Mouse (Mus musculus) bone marrow macrophage, adult 2 months (primary cell): ENCODE results near the gene Prss45. TPM values are rescaled to one million over a fixed set of nuclear protein-coding genes. Genes with fewer than 3 reads are reported as not detected.
A peak's percentile ranks its signal among the peaks of the same experiment; 100 is the strongest.

ENCODE experiments used
- H3K27ac ChIP-seq: 2 replicates; pipeline ENCODE4 v1.5.1; 2012; ENCODE audit warnings: low read depth, low read length; ENCODE audit not compliant: insufficient read depth
- H3K4me1 ChIP-seq: 2 replicates; pipeline ENCODE4 v1.6.1; 2012; ENCODE audit warnings: low read length; ENCODE audit not compliant: control insufficient read depth, insufficient read depth
- H3K4me3 ChIP-seq: 2 replicates; pipeline ENCODE4 v1.5.1; 2012; ENCODE audit warnings: mild to moderate bottlenecking, low read length, moderate library complexity; ENCODE audit not compliant: insufficient read depth
- CTCF ChIP-seq: IDR thresholded peaks from 2 replicates; pipeline ENCODE4 v1.5.1; 2012; ENCODE audit warnings: low read depth, mild to moderate bottlenecking, low read length, moderate library complexity
- POLR2A ChIP-seq: IDR thresholded peaks from 2 replicates; pipeline ENCODE4 v1.6.1; 2012; ENCODE audit warnings: mild to moderate bottlenecking, low read depth, low read length, borderline replicate concordance
- polyA plus RNA-seq: library from polyadenylated mRNA; stranded (reverse); fragments of >200 nt; gene quantifications from 2 replicates; pipeline ENCODE4 v1.2.4, GENCODE M21; 2012; ENCODE audit not compliant: missing spikeins, insufficient read depth, insufficient read length

Gene Prss45
- polyA plus RNA-seq, 1 experiment, result not detected

DNA sequence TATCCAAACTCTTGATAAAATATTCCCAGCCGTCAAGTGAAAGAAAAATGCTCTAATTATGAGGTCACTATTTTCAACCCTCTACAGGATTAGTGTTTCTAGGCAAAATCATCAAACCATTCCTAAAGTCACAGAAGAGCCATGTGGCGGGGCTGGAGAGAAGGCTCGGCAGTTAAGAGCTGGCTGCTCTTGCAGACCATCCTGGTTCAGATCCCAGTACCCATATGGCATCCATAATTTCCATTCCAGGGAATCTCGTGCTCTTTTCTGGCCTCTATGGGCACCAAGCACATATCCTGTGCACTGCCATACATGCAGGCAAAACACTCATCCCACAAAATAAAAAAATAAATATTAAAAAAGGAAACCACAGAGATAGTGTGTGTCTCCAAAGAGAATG lies 9.0 kb upstream of the Prss45 start:
- peak overlapping the region; percentile 69 for H3K27ac ChIP-seq
- TF ChIP-seq CTCF, result no peak
- no peak for TF ChIP-seq POLR2A
- H3K4me3 ChIP-seq, result no peak overlapping the region
- peaks cover 7% of the 10 kb centered on the region for H3K4me1 ChIP-seq

- TF ChIP-seq POLR2A, result no peak
- TF ChIP-seq CTCF, result no peak
- Histone ChIP-seq H3K4me1 (peaks cover 7% of the 10 kb centered on the region), H3K27ac (peak overlapping the region; percentile 69), H3K4me3 (peak overlapping the region; percentile 30; the same call in 1 of the 2 replicates)
Measured at GRCm38 (mm10) chr9:110825832-110826231, 8.6 kb upstream of the Prss45 start.

- peak within 1 kb of the TSS; percentile 30; the same call in 1 of the 2 replicates for H3K4me3 ChIP-seq
- H3K27ac ChIP-seq, result peak within 1 kb of the TSS; percentile 69
- peaks cover 7% of the 10 kb centered on the region for H3K4me1 ChIP-seq
- TF ChIP-seq POLR2A (no peak), CTCF (no peak)
Measured at GRCm38 (mm10) chr9:110826390-110826789, 8.0 kb upstream of the Prss45 start, which contains the start of gene Prss43. TSS of gene Prss43 (plus strand) at chr9:110826690.

GRCm38 (mm10) chr9:110833021-110833420 lies 1.4 kb upstream of the Prss45 start:
- TF ChIP-seq CTCF (no peak), POLR2A (no peak)
- no peak overlapping the region for H3K27ac ChIP-seq
- H3K4me1 ChIP-seq, result peaks cover 2% of the 10 kb centered on the region; the same call in 1 of the 2 replicates
- H3K4me3 ChIP-seq, result no peak overlapping the region

- no peak overlapping the region for H3K27ac ChIP-seq
- no peak for TF ChIP-seq CTCF
- TF ChIP-seq POLR2A, result no peak
Measured at GRCm38 (mm10) chr9:110834961-110835360, 573 bp downstream of the Prss45 start.

DNA sequence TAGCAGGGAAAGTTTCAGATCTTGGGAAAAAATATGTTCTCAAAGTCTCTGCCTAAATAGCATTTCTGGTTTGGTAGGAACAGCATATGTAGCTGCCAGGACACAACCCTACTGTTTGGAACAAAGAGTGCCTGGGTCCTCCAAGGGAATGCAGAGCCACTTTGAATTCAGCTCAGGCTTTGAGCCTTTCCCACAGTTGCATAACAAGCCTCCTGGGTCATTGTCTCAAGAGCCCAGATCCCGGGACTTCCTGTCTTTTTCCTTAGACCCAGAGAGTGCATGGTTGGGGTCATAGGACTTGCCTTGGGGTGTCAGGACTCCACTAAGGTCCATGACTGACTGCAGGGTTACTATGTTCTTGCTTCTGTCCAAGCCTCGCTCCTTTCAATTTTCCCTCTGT lies 1.7 kb downstream of the Prss45 start:
- TF ChIP-seq CTCF (no peak), POLR2A (no peak)
- no peak overlapping the region for H3K4me3 ChIP-seq
- H3K27ac ChIP-seq, result no peak overlapping the region
- H3K4me1 ChIP-seq, result peaks cover 22% of the 10 kb centered on the region

More at GRCm38 (mm10) chr9:110834961-110835360, 573 bp downstream of the Prss45 start:
- Histone ChIP-seq H3K4me3 (no peak overlapping the region), H3K4me1 (peaks cover 11% of the 10 kb centered on the region)

- Histone ChIP-seq H3K27ac (peak overlapping the region; percentile 95), H3K4me1 (peaks cover 36% of the 10 kb centered on the region), H3K4me3 (no peak overlapping the region)
- TF ChIP-seq CTCF, result no peak
- TF ChIP-seq POLR2A, result no peak
Measured at GRCm38 (mm10) chr9:110840905-110841304, 6.5 kb downstream of the Prss45 start.

DNA sequence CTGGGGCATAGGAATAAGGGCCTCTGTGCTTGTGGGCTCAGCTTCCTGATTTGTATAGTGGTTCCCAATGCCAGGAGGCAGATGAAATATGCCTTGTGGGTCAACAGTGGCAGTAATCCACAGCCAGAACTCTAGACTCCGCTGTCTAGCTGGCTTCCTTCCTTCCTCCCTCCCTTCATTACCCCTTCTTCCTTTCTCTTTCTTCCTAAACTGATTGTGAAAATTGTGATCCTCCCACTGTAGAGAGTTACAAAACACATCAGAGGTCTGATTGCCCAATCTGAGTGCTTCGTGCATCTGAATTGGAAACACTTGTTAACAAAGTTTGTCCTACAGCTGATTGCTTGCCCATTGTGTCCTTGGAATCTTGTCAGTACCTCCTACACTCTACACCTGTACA lies 7.0 kb downstream of the Prss45 start:
- H3K4me3 ChIP-seq, result no peak overlapping the region
- TF ChIP-seq CTCF (no peak), POLR2A (no peak)
- H3K27ac ChIP-seq, result peak overlapping the region; percentile 95
- peaks cover 34% of the 10 kb centered on the region for H3K4me1 ChIP-seq

DNA sequence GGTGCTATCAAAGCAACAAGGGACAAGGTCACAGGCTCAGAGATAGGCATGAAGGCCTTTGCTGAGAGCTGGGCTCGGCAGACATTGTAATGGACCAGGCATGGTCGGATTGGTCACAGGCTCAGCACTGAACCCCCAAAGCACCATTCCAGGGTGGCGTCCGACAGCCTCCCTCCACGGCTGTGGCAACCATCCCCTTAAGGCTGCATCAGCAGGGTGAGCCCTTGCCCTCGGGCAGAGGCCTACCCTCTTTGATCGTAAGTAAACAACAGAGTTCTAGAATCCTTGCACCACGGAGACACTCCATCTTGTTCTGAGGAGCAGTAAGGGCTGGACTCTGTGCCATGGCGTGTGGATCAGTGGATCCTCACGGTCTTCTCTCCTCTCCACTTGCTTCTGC lies 9.8 kb downstream of the Prss45 start, which contains the start of gene Prss46:
TSS of gene Prss46 (plus strand) at position 301 of the 400 bp plus-strand sequence.
- no peak for TF ChIP-seq CTCF
- no peak for TF ChIP-seq POLR2A
- Histone ChIP-seq H3K27ac (no peak within 1 kb of the TSS), H3K4me3 (no peak within 1 kb of the TSS), H3K4me1 (peaks cover 40% of the 10 kb centered on the region)

- peaks cover 21% of the 10 kb centered on the region for H3K4me1 ChIP-seq
- no peak for TF ChIP-seq CTCF
- no peak for TF ChIP-seq POLR2A
- no peak overlapping the region for H3K4me3 ChIP-seq
- H3K27ac ChIP-seq, result peak overlapping the region; percentile 38; the same call in 1 of the 2 replicates
Measured at GRCm38 (mm10) chr9:110849162-110849561, 14.8 kb downstream of the Prss45 start.
